Mouse (Mus musculus) stomach, postnatal 0 days (tissue): ENCODE data around the gene Mrpl54. TPM values are rescaled to one million over a fixed set of nuclear protein-coding genes. Genes with fewer than 3 reads are reported as not detected.

Source experiments
- ATAC-seq: fragments of 200-750 bp; cut with Nextera tagmentation; 2 replicates; pipeline ENCODE4 v1.8.0; 2017; ENCODE audit not compliant: low FRiP score, low TSS enrichment
- DNase-seq: peaks from one replicate; pipeline ENCODE4 v3.0.0-alpha.2; 2016; ENCODE audit warnings: low spot score
- H3K27ac ChIP-seq: fragments of 300-500 bp; sonication (generic); replicated peaks from 2 replicates; pipeline ENCODE4 v1.5.1; 2014; ENCODE audit warnings: mild to moderate bottlenecking, control low read depth
- H3K27me3 ChIP-seq: fragments of 300-500 bp; sonication (generic); 2 replicates; pipeline ENCODE4 v1.6.1; 2014; ENCODE audit warnings: low read length; ENCODE audit not compliant: control insufficient read depth, insufficient read depth
- H3K36me3 ChIP-seq: fragments of 300-500 bp; sonication (generic); 2 replicates; pipeline ENCODE4 v1.6.1; 2014; ENCODE audit warnings: low read length, mixed read lengths; ENCODE audit not compliant: control insufficient read depth, insufficient read depth
- H3K4me1 ChIP-seq: fragments of 300-500 bp; sonication (generic); replicated peaks from 2 replicates; pipeline ENCODE4 v1.6.1; 2014; ENCODE audit warnings: antibody characterized with exemption; ENCODE audit not compliant: control insufficient read depth, insufficient read depth
- H3K4me2 ChIP-seq: fragments of 300-500 bp; sonication (generic); replicated peaks from 2 replicates; pipeline ENCODE4 v1.6.1; 2014; ENCODE audit warnings: low read depth, mild to moderate bottlenecking, control low read depth, moderate library complexity
- H3K4me3 ChIP-seq: fragments of 300-500 bp; sonication (generic); 2 replicates; pipeline ENCODE4 v1.5.1; 2014; ENCODE audit warnings: low read depth, low read length, control low read depth
- H3K9ac ChIP-seq: fragments of 300-500 bp; sonication (generic); 2 replicates; pipeline ENCODE4 v1.6.1; 2014; ENCODE audit warnings: mild to moderate bottlenecking, low read length, control low read depth, mixed read lengths
- H3K9me3 ChIP-seq: fragments of 300-500 bp; sonication (generic); 2 replicates; pipeline ENCODE4 v1.6.1; 2016; ENCODE audit warnings: low read length; ENCODE audit not compliant: control insufficient read depth
- CTCF ChIP-seq: IDR thresholded peaks from 2 replicates; pipeline ENCODE4 v1.5.1; 2016; ENCODE audit warnings: antibody characterized with exemption, low read depth, mild to moderate bottlenecking, moderate library complexity
- EP300 ChIP-seq: optimal IDR thresholded peaks from 2 replicates; pipeline ENCODE3; 2016; ENCODE audit warnings: antibody characterized with exemption
- WGBS: fragments of 180-500 bp; shearing (Covaris S2); extraction: QIAGEN DNeasy Blood & Tissue Kit; methylation state at CpG from one replicate; pipeline ENCODE4 v1.1.7; 2014; 5-methylcytosine and 5-hydroxymethylcytosine counted together
- polyA plus RNA-seq: library from polyadenylated mRNA; unstranded; fragments of >200 nt; fragmentation: Nextera tagmentation; extraction: Ambion mirVana; gene quantifications from 2 replicates; pipeline ENCODE4 v1.2.1, GENCODE M21; 2015

The Mrpl54 gene
- polyA plus RNA-seq, 1 experiment from 2014 or later: 210 TPM

DNA sequence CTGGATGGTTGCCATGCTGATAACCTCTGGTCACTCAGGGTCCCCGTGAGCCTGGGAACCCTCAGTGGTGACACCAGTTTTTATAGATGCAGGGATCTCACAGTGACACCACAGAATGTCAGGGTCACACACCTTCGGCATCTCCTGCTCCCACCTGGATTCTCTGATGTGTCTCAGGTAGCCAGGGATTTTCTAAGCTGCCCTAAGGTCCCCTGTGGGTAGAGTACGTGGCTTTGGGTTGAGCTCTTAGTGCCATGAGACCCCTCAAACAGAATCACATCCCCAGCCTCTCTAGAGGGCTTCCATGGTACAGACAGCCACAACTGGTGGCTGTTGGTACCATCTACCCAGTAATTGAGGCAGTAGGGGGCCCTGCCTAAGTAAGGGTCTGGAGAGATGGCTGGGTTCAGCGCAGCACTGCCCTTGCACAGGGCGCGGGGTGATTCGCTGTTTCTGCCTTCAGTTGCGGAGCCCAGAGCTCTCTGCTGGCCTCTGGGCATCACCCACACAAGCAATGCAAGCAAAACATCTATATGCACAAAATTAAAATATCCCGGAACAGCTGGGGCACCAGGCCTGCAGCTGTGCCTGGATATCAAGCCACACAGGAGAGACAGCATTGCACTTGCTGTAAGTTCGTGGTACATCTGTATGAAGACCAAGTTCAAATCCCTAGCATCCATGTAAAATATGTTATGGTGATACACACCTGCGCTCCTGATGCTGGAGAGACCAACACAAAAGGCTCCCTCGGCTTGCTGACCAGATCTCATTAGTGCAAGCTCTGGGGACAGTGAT lies 30.1 kb downstream of the Mrpl54 start:
- Histone ChIP-seq H3K4me1 (no peaks in the 10 kb centered on the region), H3K9ac (no peak overlapping the region), H3K4me2 (no peak overlapping the region), H3K36me3 (no peaks in the 10 kb centered on the region), H3K27ac (no peak overlapping the region), H3K4me3 (no peak overlapping the region), H3K27me3 (no peaks in the 10 kb centered on the region), H3K9me3 (no peaks in the 10 kb centered on the region)
- TF ChIP-seq CTCF: no peak
- no peak for TF ChIP-seq EP300
- DNase-seq (no peak), ATAC-seq (no peak)
- WGBS: 86% methylated on average over 12 of the region's 12 CpGs

DNA sequence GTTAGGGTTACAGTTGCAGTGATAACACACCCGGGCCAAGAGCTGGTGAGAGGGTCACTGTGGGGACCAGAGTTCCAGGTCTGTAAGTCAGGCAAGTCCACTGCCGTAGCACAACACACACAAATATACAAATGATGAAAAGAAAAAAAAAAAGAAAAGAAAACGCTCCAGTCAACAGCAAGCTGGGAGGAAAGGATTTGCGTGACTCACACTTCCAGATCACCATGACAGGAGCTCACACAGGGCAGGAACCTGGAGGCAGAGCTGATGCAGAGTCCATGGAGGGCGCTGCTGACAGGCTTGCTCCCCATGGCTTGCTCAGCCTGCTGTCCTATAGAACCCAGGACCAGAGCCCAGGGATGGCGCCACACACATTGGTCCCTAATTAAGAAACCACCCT lies 32.5 kb downstream of the Mrpl54 start:
- Histone ChIP-seq H3K4me2 (no peak overlapping the region), H3K36me3 (no peaks in the 10 kb centered on the region), H3K9ac (no peak overlapping the region), H3K4me3 (no peak overlapping the region), H3K9me3 (no peaks in the 10 kb centered on the region), H3K27me3 (peaks cover 3% of the 10 kb centered on the region; the same call in 1 of the 2 replicates), H3K4me1 (no peaks in the 10 kb centered on the region), H3K27ac (no peak overlapping the region)
- DNase-seq: no peak
- WGBS: 61% methylated on average over 6 of the region's 6 CpGs
- TF ChIP-seq EP300: no peak
- TF ChIP-seq CTCF: no peak
- no peak for ATAC-seq

DNA sequence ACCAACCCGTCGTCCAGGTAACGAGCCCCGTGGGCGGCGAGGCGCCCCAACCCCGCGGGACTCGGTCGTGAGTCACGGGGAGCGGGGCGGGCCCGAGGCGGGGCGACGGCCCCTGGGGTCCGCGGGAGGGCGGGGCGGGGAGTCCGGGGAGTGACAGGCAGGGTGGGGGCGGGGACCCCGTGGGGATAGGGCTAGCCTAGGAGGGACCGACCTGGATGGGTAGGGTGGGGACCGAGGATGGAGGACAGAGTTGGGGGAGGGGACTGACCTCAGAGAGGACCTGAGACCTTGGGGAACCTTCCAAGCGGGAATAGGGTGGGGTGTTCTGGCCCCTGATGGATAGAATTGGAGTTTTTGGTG lies 33.5 kb downstream of the Mrpl54 start:
- TF ChIP-seq EP300: no peak
- TF ChIP-seq CTCF: no peak

DNA sequence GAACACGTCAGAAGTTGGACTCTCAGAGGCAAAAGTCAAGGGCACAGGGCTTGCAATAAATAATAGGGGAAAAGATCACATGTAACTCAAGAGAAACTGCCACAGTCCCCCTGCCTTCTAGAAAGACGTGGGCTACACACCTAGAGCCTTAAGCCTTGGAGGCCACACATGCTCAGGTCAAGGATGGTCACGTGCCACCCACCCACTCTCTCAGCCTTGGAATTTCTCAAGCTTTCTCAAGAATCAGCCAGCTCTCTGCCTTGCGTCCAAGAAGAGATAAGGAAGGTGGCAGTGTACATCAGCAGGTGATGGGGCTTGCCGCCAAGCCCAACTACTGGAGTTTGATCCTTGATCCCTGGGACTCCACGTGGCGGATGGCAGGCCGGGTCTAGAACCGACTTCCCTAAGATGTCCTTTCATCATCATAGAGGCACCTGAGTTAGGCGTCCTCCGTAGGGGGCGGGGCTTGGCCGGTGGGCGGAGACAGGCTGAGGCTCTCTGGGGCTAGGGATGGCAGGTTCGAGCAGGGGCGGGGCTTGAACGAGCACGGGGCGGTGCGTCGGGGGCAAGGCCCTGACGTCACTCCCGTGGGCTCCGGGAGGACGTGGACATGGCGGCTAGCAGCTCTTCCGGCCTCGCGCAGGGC lies 34.0 kb downstream of the Mrpl54 start, which contains the start of gene Zfr2:
Gene Zfr2, plus strand, starts transcription at position 576 of the 646 bp plus-strand sequence.
- DNase-seq: peak; percentile 98
- H3K36me3 ChIP-seq: no peaks in the 10 kb centered on the region
- peak; percentile 92 for ATAC-seq
- H3K9me3 ChIP-seq: no peaks in the 10 kb centered on the region
- 9% methylated on average over 19 of the region's 29 CpGs for WGBS
- peak within 1 kb of the TSS; percentile 67 for H3K4me3 ChIP-seq
- no peaks in the 10 kb centered on the region for H3K4me1 ChIP-seq
- H3K27ac ChIP-seq: peak within 1 kb of the TSS; percentile 81
- peak within 1 kb of the TSS; percentile 77 for H3K9ac ChIP-seq
- TF ChIP-seq CTCF (no peak), EP300 (no peak)
- H3K27me3 ChIP-seq: peaks cover 3% of the 10 kb centered on the region; the same call in 1 of the 2 replicates
- peak within 1 kb of the TSS; percentile 67 for H3K4me2 ChIP-seq

More for the DNA sequence above, 33.5 kb downstream of the Mrpl54 start:
- Histone ChIP-seq H3K4me1 (no peaks in the 10 kb centered on the region), H3K9ac (peak overlapping the region; percentile 77), H3K4me3 (peak overlapping the region; percentile 67), H3K27ac (peak overlapping the region; percentile 81), H3K9me3 (no peaks in the 10 kb centered on the region), H3K4me2 (peak overlapping the region; percentile 67), H3K27me3 (peaks cover 3% of the 10 kb centered on the region; the same call in 1 of the 2 replicates), H3K36me3 (no peaks in the 10 kb centered on the region)
- no peak for DNase-seq
- no peak; the same call in 1 of the 2 replicates for ATAC-seq
- WGBS: 4% methylated on average over 20 of the region's 28 CpGs

DNA sequence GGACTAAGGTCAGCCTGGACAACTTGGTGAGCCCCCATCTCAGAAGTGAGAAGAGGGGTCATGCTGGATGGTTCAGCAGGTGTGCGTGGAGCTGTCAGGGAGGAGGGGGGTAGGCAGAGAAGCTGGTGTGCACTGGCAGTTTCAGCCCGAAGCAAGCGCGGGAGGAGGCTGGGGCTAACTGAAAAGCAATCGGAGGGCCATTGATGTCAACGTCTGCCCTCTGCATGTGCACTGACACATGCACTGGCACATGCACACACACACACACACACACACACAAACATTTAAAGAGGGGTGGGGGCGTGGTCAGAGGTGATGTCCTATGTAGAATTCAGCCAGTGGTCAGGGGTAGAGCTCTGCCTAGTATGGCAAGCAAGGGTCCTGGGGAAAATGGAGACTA lies 35.3 kb downstream of the Mrpl54 start:
- DNase-seq (no peak), ATAC-seq (no peak)
- WGBS: 48% methylated on average over 7 of the region's 7 CpGs
- Histone ChIP-seq H3K9ac (no peak overlapping the region), H3K4me2 (no peak overlapping the region), H3K9me3 (no peaks in the 10 kb centered on the region), H3K36me3 (no peaks in the 10 kb centered on the region), H3K4me3 (no peak overlapping the region), H3K27me3 (peaks cover 3% of the 10 kb centered on the region; the same call in 1 of the 2 replicates), H3K4me1 (no peaks in the 10 kb centered on the region), H3K27ac (no peak overlapping the region)
- TF ChIP-seq EP300 (no peak), CTCF (no peak)
